Mouse (Mus musculus) left cerebral cortex, adult 2 months (tissue): ENCODE measurements at regions not wholly inside any gene's neighbourhood (a gene's known extent, or its start where the extent isn't known, plus 50 kb on each side); places are given as distances from the start of the nearest gene placed in this dataset.

Source experiments
- DNase-seq, 2 experiments: peaks; one replicate each; pipeline ENCODE4 v3.0.0; 2021 to 2022; ENCODE audit warnings: low spot score in 2 of 2, mixed read lengths in 1 of 2; ENCODE audit errors: extremely low spot score in 1 of 2
- H3K27ac ChIP-seq: fragments of 200-600 bp; 2 replicates; pipeline ENCODE4 v1.8.1; 2022
- H3K4me3 ChIP-seq: fragments of 200-600 bp; 2 replicates; pipeline ENCODE4 v1.8.1; 2022
- CTCF ChIP-seq: fragments of 200-600 bp; IDR thresholded peaks from 2 replicates; pipeline ENCODE4 v1.8.1; 2022; ENCODE audit warnings: antibody characterized with exemption, mild to moderate bottlenecking, moderate library complexity
- intact Hi-C: fragments of 180-260 bp; cut with DNase I; formaldehyde crosslinking; loops from one replicate; pipeline ENCODE4 v1.15.1; 2025

DNA sequence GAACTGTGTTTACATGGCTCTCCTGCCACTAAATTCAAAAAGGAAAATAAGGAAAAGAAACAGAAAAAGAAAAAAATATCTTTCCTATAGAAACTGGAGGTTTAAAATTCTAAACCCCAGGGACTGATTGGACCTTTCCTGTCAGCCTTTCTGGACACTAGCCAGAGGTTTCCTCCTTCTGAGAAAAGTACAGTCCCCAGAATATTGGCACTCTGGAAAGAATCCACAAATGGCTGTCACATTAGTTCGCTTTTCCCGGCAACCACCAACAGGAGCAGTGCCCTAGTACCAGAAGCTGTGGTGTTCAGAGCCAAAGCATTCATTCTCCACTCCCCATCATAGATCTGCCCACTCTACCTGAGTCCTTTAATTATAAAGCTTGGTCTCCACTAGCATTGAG lies 258.8 kb downstream of the Icos start:
- no peak for DNase-seq

DNA sequence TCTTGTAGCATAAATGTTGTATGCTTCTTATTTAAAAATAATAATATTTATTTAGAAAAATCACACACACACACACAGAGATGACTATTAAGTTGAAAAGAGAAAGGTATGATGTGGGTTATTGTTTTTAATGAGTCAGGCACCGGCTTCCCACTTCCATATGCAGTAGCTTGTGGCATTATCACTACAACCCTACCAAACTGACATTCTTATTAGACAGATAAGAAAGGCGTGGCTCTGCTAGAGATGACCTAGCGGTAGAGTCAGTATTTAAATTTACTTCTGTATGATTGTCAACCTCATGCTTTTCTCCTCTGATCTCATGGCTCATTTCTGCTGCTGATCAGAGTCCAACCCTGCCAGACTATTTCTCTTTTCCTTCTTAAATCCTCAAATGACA lies 260.9 kb downstream of the Icos start:
- Histone ChIP-seq H3K27ac (no peak overlapping the region), H3K4me3 (no peak overlapping the region)
- no peak for DNase-seq
- intact Hi-C loops: no loop called here
- no peak for TF ChIP-seq CTCF

More for the DNA sequence above, 258.8 kb downstream of the Icos start:
- Histone ChIP-seq H3K27ac (no peak overlapping the region), H3K4me3 (no peak overlapping the region)
- no peak for TF ChIP-seq CTCF
- intact Hi-C loops: no loop called here

DNA sequence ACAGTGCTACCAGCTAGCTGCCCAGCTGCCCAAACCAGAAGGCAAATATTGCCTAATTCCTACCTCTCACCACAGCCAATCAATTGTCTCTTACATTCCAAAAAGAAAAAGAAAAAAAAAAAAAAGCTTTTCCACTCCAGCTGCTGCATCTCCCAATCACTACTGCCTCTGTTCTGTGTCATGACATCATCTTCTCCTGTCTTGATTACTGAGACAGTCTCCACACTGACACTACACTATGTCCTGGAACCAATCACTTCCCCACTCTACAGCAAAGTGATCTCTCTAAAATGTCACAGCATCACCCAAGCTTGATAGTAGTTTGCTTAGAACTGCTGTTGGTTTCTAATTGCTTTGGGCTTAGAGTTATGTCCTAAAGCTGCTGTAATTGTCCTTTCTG lies 279.8 kb downstream of the Icos start:
- H3K27ac ChIP-seq: no peak overlapping the region
- H3K4me3 ChIP-seq: no peak overlapping the region
- no peak for DNase-seq
- no peak for TF ChIP-seq CTCF
- intact Hi-C loops: no loop called here

DNA sequence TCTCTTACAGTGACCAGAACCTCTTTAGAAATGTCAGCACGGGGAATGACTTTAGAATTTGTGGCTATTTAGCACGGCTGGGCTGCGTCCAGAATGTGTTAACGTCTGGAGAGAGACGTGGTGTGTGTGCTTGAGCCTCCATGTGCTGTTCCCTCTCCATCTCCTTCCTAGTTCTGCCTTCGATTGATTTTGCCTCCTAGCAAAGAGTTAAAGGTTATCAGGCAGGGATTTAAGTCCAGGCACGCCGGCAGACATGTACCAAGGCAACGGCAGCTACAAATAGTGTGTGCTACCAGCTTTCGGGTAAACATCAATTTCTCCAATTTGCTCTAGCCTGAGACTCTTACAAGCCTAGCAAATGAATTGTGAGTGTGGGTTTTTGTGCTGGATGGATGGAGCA lies 285.7 kb downstream of the Icos start:
- no peak for TF ChIP-seq CTCF
- no peak for DNase-seq
- H3K27ac ChIP-seq: no peak overlapping the region
- H3K4me3 ChIP-seq: no peak overlapping the region
- intact Hi-C loops: no loop called here

DNA sequence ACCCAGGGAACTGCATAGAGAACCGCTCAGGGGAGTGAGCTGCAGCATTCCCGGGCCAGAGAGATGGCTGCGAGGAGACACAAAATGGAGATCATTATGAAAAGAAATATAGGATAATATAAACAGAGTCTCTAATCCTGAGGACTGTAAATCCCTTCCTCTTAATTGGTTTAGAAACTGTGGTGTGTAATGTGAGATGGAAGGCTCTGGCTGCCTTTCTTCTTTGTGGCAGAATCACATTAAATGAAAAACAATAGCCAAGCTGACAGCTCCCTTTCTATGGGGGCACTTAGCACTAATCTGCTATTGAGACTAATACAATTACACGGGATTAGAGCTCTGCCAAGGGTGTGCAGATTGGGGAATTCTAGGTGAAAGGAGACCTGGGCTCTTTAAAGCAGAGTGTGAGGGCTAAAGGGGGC lies 288.0 kb downstream of the Icos start:
- H3K27ac ChIP-seq: no peak overlapping the region
- no peak overlapping the region for H3K4me3 ChIP-seq
- no peak for DNase-seq
- TF ChIP-seq CTCF: no peak
- intact Hi-C loops: no loop called here

DNA sequence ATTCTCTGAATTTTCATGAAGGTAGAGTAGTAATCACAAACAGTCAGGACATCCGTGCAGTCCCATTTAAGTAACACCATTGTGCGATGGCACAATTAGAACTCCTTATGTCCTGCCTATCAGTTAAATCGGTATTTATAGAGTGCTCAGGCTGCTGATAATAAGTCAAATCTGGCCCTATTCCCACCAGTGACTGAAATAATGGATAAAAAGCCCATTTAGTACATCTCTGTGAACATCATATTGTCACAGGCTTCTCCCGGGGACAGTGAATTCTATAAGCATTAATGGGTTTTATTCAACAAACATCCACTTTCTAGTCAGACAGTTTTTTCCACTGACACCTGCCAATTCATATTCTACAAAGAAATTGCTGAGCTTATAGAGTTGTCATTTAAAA lies 296.1 kb downstream of the Icos start:
- Histone ChIP-seq H3K27ac (no peak overlapping the region), H3K4me3 (no peak overlapping the region)
- no peak for DNase-seq
- no peak for TF ChIP-seq CTCF
- intact Hi-C loops: no loop called here

DNA sequence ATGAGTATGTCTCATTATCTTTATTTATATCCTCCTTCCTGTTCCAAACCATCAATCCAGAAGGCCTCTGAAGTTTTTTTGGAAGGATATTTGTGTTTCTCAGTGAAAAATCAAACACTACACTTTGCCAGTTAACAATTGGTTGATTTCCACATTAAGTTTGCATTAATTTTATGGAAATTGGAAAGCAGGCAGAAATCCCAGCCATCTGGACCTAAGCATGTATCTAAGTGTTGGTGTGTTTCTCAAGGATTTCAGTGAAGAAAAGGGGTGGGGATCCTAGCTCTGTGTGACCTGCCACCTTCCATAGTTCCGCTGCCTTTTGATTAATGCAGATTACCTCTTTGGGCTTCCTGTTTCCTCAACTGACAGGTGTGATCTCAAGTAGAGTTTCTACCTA lies 296.5 kb downstream of the Icos start:
- no peak for DNase-seq
- H3K4me3 ChIP-seq: no peak overlapping the region
- H3K27ac ChIP-seq: no peak overlapping the region
- intact Hi-C loops: no loop called here
- no peak for TF ChIP-seq CTCF

DNA sequence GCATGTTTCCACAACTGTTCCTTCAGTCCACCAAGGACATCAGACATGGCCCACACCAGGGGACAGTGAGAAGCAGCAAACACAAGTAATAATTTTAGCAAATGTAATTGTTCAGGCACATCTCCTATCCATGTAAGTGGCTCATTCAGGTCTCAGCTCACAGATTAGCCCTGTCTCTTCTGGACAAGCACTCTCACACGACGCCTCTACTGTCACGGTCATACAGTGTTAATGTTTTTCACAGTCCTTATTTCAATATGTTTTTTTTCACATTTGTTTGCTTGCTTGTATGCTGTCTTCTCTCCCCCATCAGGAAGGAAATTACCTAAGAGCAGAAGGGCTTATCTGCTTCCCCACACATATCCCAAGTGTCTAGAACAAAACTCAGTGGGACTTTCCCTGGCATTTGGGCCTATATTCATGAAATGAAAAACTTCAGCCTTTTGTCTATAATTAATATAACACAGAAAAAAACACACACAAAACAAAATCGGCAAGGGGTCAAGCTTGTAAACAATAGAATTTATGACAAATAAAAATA lies 299.5 kb downstream of the Icos start:
- no peak for DNase-seq
- intact Hi-C loops: no loop called here
- H3K27ac ChIP-seq: no peak overlapping the region
- TF ChIP-seq CTCF: no peak
- H3K4me3 ChIP-seq: no peak overlapping the region

DNA sequence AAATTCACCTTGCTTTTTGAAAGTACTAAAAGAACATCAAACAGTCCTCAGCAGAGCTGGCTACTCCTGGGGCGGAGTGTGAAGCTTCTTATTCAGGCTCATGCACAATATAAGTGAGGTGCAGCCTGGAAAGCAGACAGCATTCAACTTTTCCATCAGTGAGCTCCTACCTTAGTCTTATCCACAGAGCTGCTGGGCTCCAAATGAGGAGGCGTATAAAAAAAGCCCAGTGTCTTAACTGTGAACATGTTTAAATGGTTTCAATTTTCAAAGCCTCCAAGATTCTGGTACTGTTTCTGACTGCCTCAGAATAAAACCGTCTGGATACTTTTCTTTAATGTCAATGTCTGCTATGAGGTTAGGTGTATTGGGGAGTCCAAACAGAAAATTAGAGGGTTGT lies 310.5 kb downstream of the Icos start:
- no peak overlapping the region for H3K27ac ChIP-seq
- H3K4me3 ChIP-seq: no peak overlapping the region
- no peak for TF ChIP-seq CTCF
- no peak for DNase-seq
- intact Hi-C loops: no loop called here

DNA sequence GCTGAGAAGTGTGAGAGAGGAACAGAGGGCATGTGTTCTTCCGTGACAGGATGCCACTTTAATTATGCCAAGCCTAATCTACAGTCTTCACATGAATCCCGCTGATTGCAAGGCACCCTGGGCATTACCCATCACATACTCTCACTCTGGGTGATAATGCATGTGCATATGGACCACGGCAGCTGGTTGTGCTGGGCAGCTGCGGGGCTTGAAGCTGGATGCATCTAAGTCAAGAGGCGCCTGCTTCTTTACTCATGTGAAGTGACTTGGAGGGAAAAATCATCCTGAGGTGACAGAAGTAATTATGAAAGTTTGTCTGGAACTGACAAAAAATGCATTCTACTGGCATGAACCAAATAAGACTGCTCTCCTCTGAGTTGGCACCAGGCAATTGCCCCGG lies 311.2 kb downstream of the Icos start:
- intact Hi-C loops: no loop called here
- no peak for TF ChIP-seq CTCF
- Histone ChIP-seq H3K27ac (no peak overlapping the region), H3K4me3 (no peak overlapping the region)
- DNase-seq: no peak

DNA sequence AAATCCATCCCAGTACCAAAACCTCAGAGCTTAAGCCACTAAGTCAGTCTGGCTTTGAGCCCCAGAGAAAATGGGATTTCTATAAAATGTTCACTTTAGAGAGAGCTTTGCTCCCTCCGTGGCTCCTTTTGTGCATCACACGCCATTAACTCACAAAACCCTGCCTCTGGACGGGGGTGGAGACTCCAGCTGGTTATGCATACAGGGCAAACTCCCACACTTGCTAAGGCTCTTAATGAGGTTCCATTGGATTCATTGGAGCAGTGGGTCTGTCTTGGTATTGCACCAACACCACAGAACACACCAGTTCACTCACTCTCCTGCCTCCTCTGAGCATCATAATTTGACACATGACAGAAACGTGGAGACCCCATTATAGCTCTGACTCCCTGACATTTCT lies 311.8 kb downstream of the Icos start:
- DNase-seq: no peak
- intact Hi-C loops: no loop called here
- Histone ChIP-seq H3K4me3 (no peak overlapping the region), H3K27ac (no peak overlapping the region)
- TF ChIP-seq CTCF: no peak

DNA sequence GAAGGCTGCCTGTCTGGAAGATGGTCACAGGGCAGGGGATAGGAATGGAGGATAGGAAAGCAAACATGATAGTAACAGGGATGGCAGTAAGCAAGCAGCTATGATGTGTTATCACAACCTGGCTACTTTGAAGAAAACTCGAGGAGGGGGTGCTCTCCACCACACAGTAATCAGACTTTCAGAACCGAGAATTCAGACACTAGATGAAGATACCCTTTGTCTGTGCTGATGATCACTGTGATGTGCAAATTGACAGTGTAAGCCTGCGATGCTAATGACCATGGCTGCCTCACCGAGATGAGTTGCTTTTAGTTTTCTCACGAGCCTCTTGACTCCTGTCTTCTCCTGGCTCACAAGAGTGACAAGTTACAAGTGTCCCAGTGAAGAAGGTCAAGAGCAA lies 315.4 kb downstream of the Icos start:
- no peak overlapping the region for H3K4me3 ChIP-seq
- no peak for TF ChIP-seq CTCF
- no peak for DNase-seq
- intact Hi-C loops: loop anchor here (10.0 kb wide), 1 partner anchor 1672 kb away; no protein-coding TSS in a partner anchor
- no peak overlapping the region for H3K27ac ChIP-seq

DNA sequence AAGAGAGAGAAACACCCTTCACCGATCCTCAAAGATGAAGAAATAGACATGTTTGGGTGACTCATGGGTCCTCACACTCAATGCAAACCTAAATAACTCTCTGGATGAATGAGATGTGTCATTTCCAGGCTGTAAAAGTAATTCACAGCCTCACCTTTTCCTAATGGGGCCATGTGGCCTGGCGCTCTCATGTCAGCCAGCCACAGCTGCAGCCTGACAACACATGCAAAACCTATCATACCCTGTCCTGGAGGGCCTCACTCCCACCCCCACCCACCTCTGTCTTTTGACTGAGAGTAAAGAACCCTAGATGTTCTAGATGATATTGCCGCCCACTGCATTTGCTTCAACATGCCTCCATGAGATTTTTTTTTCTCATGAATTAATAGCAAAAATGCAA lies 317.5 kb downstream of the Icos start:
- H3K27ac ChIP-seq: no peak overlapping the region
- H3K4me3 ChIP-seq: no peak overlapping the region
- no peak for DNase-seq
- TF ChIP-seq CTCF: no peak
- intact Hi-C loops: loop anchor here (5.0 to 10.0 kb wide), 3 partner anchors 113 to 1670 kb away; partner anchors contain the start of gene Nrp2

DNA sequence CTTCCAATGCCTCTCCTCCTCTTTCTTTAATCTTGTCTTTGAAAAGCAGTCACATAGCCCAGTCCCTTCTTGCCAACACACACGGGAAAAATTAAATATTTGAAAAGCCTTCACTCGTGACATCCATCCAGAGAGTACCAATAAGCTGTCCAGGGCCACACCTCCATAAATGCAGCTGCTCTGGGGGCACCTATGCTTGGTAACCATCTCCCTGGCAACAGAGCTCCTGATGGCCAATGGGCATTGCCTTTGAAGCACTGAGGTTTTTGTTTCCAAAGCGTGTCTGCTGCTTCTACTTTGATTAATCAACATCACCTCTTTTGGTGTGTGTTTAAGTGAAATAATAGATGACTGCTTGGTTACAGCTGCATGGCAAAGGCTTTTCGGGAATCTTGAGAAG lies 319.1 kb downstream of the Icos start:
- Histone ChIP-seq H3K27ac (no peak overlapping the region), H3K4me3 (no peak overlapping the region)
- intact Hi-C loops: loop anchor here (2.0 to 10.0 kb wide), 4 partner anchors 115 to 1668 kb away; partner anchors contain the start of gene Nrp2
- no peak for TF ChIP-seq CTCF
- DNase-seq: no peak
